9 mouse cellular contexts compared by ENCODE assay signal in the genomic region with DNA sequence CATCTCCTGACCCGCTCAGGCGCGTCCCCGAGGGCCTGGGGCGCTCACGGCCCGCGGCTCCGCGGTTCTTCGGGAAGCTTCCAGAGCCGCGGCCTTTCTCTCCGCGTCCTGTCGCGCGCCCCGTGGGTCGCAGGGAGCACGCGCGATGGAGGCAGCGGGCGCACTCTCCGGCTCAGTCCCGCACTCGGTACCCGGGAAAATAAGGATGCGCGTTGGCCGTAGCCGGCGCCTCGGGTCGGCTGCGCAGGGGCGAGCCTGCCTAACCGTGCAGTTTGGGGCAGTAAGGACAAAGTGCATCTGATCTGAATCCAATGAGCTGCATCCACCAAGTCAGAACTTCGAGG. TPM values are rescaled to one million over a fixed set of nuclear protein-coding genes. Genes with fewer than 3 reads are reported as not detected.
DNase-seq lines count a peak whose midpoint lies in the region; ATAC-seq and TF ChIP-seq lines count a peak whose summit lies in the region.
"Had no signal": no experiment of that assay in that cellular context is flagged by ENCODE, and none has a peak within 500 bp of the region (broad histone marks: within the 10 kb centered on the region; RNA-seq: fewer than 3 reads in every experiment).

No protein-coding gene starts in this region.

- H3K4me1 ChIP-seq in heart, adult 2 months (ENCODE audit: control insufficient read depth, insufficient read depth, low read length): no peaks in the 10 kb centered on the region
- no peaks in the 10 kb centered on the region for H3K4me1 ChIP-seq in ES-Bruce4 (ENCODE audit: control insufficient read depth, insufficient read depth, low read length)
- 0 out of 2 replicates have a peak, but pooled peaks cover 11% of the 10 kb centered on the region for H3K4me1 ChIP-seq in forebrain, embryonic 15.5 days
- peaks cover 8% of the 10 kb centered on the region for H3K4me1 ChIP-seq in liver, embryonic 13.5 days (replicated peaks)

- no peak; the same call in 1 of the 2 replicates for ATAC-seq in forebrain, embryonic 15.5 days (replicated peaks)
- ATAC-seq in liver, embryonic 13.5 days (ENCODE audit: low read depth): peak; percentile 47
- ATAC-seq in inflammation-experienced regulatory T-cells, adult 6 months: no peak

- no peak for TF ChIP-seq EP300 in heart, adult 2 months (IDR thresholded peaks at IDR 0.05; ENCODE audit: insufficient read depth, low read depth, low read length)
- no peak for TF ChIP-seq EP300 in ES-Bruce4 (IDR thresholded peaks at IDR 0.05; ENCODE audit: insufficient read depth, low read depth, low read length)

- no peak overlapping the region for H3K9ac ChIP-seq in heart, adult 2 months (ENCODE audit: low read depth, low read length)
- H3K9ac ChIP-seq in ES-Bruce4 (ENCODE audit: low read depth, poor library complexity, severe bottlenecking): peak overlapping the region; percentile 89
- peak overlapping the region; percentile 59 for H3K9ac ChIP-seq in forebrain, embryonic 15.5 days (replicated peaks)
- H3K9ac ChIP-seq in liver, embryonic 13.5 days: peak overlapping the region; percentile 86

- H3K27ac ChIP-seq in heart, adult 2 months: no peak overlapping the region
- no peak overlapping the region for H3K27ac ChIP-seq in ES-Bruce4 (ENCODE audit: insufficient read depth, low read length)
- H3K27ac ChIP-seq in forebrain, embryonic 15.5 days (replicated peaks): peak overlapping the region; percentile 91
- H3K27ac ChIP-seq in liver, embryonic 13.5 days: no peak overlapping the region

- no peaks in the 10 kb centered on the region for H3K9me3 ChIP-seq in ES-Bruce4 (replicated peaks; ENCODE audit: control insufficient read depth, insufficient read depth, low read length, poor library complexity, severe bottlenecking)
- no peaks in the 10 kb centered on the region for H3K9me3 ChIP-seq in forebrain, embryonic 15.5 days
- H3K9me3 ChIP-seq in liver, embryonic 13.5 days (replicated peaks): no peaks in the 10 kb centered on the region

- WGBS in heart, adult 2 months: under 1% methylated on average over 40 of the region's 40 CpGs
- under 1% methylated on average over 38 of the region's 40 CpGs for WGBS in forebrain, embryonic 15.5 days
- under 1% methylated on average over 35 of the region's 40 CpGs for WGBS in liver, embryonic 13.5 days (ENCODE audit: insufficient replicate concordance)

- no peaks in the 10 kb centered on the region for H3K36me3 ChIP-seq in heart, adult 2 months (ENCODE audit: control insufficient read depth, insufficient read depth, low read length)
- no peaks in the 10 kb centered on the region for H3K36me3 ChIP-seq in ES-Bruce4 (ENCODE audit: control insufficient read depth, insufficient read depth, low read length, poor library complexity, severe bottlenecking)
- H3K36me3 ChIP-seq in forebrain, embryonic 15.5 days: no peaks in the 10 kb centered on the region
- H3K36me3 ChIP-seq in liver, embryonic 13.5 days: no peaks in the 10 kb centered on the region

- intact Hi-C loops in heart, adult 2 months (cut with DNase I): loop anchor here (5.0 kb wide), 1 partner anchor 104 kb away; no protein-coding TSS in a partner anchor
- intact Hi-C loops in heart, postnatal 14 days (cut with DNase I): loop anchor here (10.0 kb wide), 1 partner anchor 102 kb away; no protein-coding TSS in a partner anchor

- H3K4me3 ChIP-seq in heart, adult 2 months: peak overlapping the region; percentile 57
- H3K4me3 ChIP-seq in ES-Bruce4 (ENCODE audit: low read depth, low read length): peak overlapping the region; percentile 79
- peak overlapping the region; percentile 84 for H3K4me3 ChIP-seq in forebrain, embryonic 15.5 days
- H3K4me3 ChIP-seq in liver, embryonic 13.5 days (replicated peaks): peak overlapping the region; percentile 74

- DNase-seq in heart, adult 2 months: no peak
- DNase-seq in heart, postnatal 14 days: no peak
- no peak for DNase-seq in liver, embryonic 13.5 days
- no peak for DNase-seq in cerebellum, adult 9-11 months
- DNase-seq in T-cell, adult 2 months (ENCODE audit: low spot score): no peak

- H3K4me2 ChIP-seq in forebrain, embryonic 15.5 days (replicated peaks): peak overlapping the region; percentile 71
- peak overlapping the region; percentile 97 for H3K4me2 ChIP-seq in liver, embryonic 13.5 days

- TF ChIP-seq CTCF in heart, adult 2 months (IDR thresholded peaks at IDR 0.05): no peak
- TF ChIP-seq CTCF in ES-Bruce4 (IDR thresholded peaks at IDR 0.05; ENCODE audit: low read depth, low read length): no peak

- no peaks in the 10 kb centered on the region for H3K79me2 ChIP-seq in heart, adult 2 months (replicated peaks; ENCODE audit: control insufficient read depth, insufficient read depth, low read length)

- peaks cover 15% of the 10 kb centered on the region for H3K27me3 ChIP-seq in heart, adult 2 months (ENCODE audit: control insufficient read depth, insufficient read depth, low read length)
- peaks cover 1% of the 10 kb centered on the region; the same call in 1 of the 2 replicates for H3K27me3 ChIP-seq in ES-Bruce4 (ENCODE audit: control insufficient read depth, insufficient read depth, low read length, poor library complexity, severe bottlenecking)
- peaks cover 16% of the 10 kb centered on the region; the same call in 1 of the 2 replicates for H3K27me3 ChIP-seq in forebrain, embryonic 15.5 days
- peaks cover 29% of the 10 kb centered on the region for H3K27me3 ChIP-seq in liver, embryonic 13.5 days
- H3K27me3 ChIP-seq: CH12.LX had no signal

- TF ChIP-seq POLR2A in heart, adult 2 months (IDR thresholded peaks at IDR 0.05; ENCODE audit: insufficient read depth, low read depth, low read length): no peak
- TF ChIP-seq POLR2A in ES-Bruce4 (IDR thresholded peaks at IDR 0.05; ENCODE audit: insufficient read depth, low read length): no peak

RNA-seq across cellular contexts. Expression of a gene that starts 0.4 kb away (rescaled TPM):
- under 1 TPM in 1 of 2 experiments, not detected in 1; 0.16 TPM for total RNA-seq in heart, adult 2 months (2021)
- 0.06 and 0.09 TPM in 2 replicates for polyA plus RNA-seq in heart, adult 2 months (2012; rRNA removed)
- total RNA-seq in heart, postnatal 14 days (2021): under 1 TPM; 0.27 to 0.29 TPM
- 24.1 and 26.8 TPM in 2 replicates for polyA plus RNA-seq in ES-Bruce4 (2011; ENCODE audit: insufficient read depth, insufficient read length, low read depth, missing spikeins)
- polyA plus RNA-seq in forebrain, embryonic 15.5 days (2015; fragmentation: Nextera tagmentation; extraction: Ambion mirVana): 4.0 and 5.0 TPM in 2 replicates
- polyA plus RNA-seq in liver, embryonic 13.5 days (2015; fragmentation: Nextera tagmentation; extraction: Ambion mirVana): 11.2 and 14.1 TPM in 2 replicates
- polyA plus RNA-seq in inflammation-experienced regulatory T-cells, adult 6 months (2017; shearing (Covaris generic)): under 1 TPM in 1 of 3 experiments, not detected in 2; 0.19 TPM
